Mouse (Mus musculus): ENCODE results near the gene Rab11fip3. TPM values are rescaled to one million over a fixed set of nuclear protein-coding genes. Genes with fewer than 3 reads are reported as not detected.

Rab11fip3 gene
- polyA plus RNA-seq, 1 experiment from 2014 or later: 7.6 TPM

DNA sequence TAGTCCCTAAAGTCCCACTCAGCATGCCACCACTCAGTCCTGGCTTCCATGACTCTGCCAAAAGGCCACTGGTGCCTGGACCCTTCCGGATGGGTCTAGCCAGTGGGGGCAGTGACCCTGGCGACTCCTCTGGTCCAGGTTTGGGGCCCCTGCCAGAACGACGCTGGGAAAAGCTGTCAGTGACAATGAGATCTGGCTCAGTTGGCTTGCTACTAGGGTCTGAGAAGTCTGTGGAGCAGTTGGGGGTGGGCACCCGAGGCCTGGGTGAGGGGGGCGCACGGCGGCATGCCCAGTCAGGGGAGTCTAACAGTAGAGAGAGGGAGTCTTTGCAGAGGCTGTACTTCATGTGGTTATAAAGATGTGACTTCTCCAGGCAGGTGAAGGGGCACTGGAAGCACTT, 121.3 kb downstream of the Rab11fip3 start:
- Histone ChIP-seq H3K4me3 (ENCODE audit: low read depth, low read length) (no peak overlapping the region), H3K27ac (ENCODE audit: low read depth, low read length) (peak overlapping the region; percentile 33), H3K36me3 (ENCODE audit: control insufficient read depth, insufficient read depth, low read length) (no peaks in the 10 kb centered on the region), H3K27me3 (replicated peaks; ENCODE audit: control insufficient read depth, insufficient read depth, low read length) (peaks cover 33% of the 10 kb centered on the region), H3K9me3 (ENCODE audit: control insufficient read depth, low read length) (no peaks in the 10 kb centered on the region), H3K9ac (ENCODE audit: low read depth, low read length) (peak overlapping the region; percentile 58), H3K4me2 (peak overlapping the region; percentile 39; the same call in 1 of the 2 replicates), H3K4me1 (replicated peaks; ENCODE audit: control insufficient read depth, insufficient read depth, low read length) (peaks cover 66% of the 10 kb centered on the region)
- 75% methylated on average over 8 of the region's 8 CpGs for WGBS
- ATAC-seq (replicated peaks; ENCODE audit: low FRiP score): no peak
- DNase-seq (ENCODE audit: low spot score): no peak

DNA sequence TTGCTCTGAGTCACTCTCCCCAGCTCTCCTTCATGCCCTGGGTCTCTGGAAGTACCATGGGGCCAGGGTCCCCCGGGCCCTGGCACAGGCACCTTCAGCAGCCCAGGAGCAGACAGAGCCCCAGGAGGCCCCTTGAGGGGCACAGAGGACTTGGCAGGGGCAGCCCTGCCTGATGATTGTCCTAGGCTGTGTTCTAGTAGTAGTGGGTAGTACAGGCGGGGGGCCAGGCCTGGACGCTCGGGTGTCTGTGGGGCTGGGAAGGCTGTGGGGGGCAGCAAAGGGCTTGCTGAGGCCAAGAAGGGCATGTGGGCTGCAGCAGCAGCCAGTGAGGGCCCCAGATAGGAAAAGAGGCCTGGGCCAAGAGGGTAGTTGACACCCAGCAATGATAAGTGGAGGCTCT, 121.8 kb downstream of the Rab11fip3 start:
- H3K4me2 ChIP-seq: peak overlapping the region; percentile 39
- H3K4me1 ChIP-seq (replicated peaks; ENCODE audit: control insufficient read depth, insufficient read depth, low read length): peaks cover 67% of the 10 kb centered on the region
- peak overlapping the region; percentile 33 for H3K27ac ChIP-seq (ENCODE audit: low read depth, low read length)
- ATAC-seq (replicated peaks; ENCODE audit: low FRiP score) (0 out of 2 replicates have a peak, but pooled peaks have one; percentile 19), DNase-seq (ENCODE audit: low spot score) (no peak)
- peaks cover 28% of the 10 kb centered on the region for H3K27me3 ChIP-seq (replicated peaks; ENCODE audit: control insufficient read depth, insufficient read depth, low read length)
- 80% methylated on average over 4 of the region's 4 CpGs for WGBS
- H3K9ac ChIP-seq (ENCODE audit: low read depth, low read length): peak overlapping the region; percentile 58
- no peaks in the 10 kb centered on the region for H3K36me3 ChIP-seq (ENCODE audit: control insufficient read depth, insufficient read depth, low read length)
- H3K9me3 ChIP-seq (ENCODE audit: control insufficient read depth, low read length): no peaks in the 10 kb centered on the region
- H3K4me3 ChIP-seq (ENCODE audit: low read depth, low read length): no peak overlapping the region

DNA sequence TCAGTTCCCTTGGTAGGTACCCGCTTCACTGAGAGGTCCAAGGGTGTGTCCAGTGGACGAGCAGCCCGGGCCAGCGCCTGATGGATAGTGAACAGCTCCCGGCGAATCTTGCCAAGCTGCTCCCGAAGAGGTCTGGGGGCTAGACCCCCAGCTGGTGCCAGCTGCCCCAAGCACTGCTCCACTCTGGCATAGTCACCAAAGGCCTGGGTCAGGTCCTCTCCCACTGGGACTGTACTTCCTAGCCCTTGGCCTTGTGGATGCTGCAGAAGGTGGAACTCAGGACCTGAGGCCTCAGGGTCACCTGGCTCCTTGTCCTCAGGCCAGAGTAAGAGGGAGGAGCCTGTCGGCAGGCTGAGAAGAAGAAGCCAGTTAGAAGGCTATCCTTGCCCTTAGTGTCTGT, 122.5 kb downstream of the Rab11fip3 start:
- H3K4me3 ChIP-seq (ENCODE audit: low read depth, low read length): no peak overlapping the region

DNA sequence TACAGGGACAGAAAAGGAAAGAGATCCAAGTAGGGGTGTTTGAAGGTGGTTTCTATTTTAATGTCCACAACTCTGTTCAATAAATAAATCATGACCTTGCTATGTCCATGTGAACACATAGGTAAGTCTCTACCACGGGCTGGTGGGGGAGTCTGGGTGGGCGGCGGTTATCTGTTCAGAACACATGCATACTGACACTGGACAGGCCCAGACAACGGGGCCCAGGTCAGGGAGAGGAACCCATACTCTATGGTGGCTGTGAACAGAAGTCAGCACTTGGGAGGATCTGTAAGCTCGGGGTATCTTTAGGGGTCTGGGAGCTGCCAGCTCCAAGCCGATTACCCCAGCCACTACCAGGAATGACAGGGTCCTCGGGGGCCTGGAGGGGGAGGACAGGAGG, 123.0 kb downstream of the Rab11fip3 start:
- peak overlapping the region; percentile 73 for H3K27ac ChIP-seq (ENCODE audit: low read depth, low read length)
- no peak for DNase-seq (ENCODE audit: low spot score)
- peak overlapping the region; percentile 39 for H3K4me2 ChIP-seq
- peak; percentile 39; the same call in 1 of the 2 replicates for ATAC-seq (replicated peaks; ENCODE audit: low FRiP score)
- H3K4me3 ChIP-seq (ENCODE audit: low read depth, low read length): no peak overlapping the region
- peaks cover 57% of the 10 kb centered on the region for H3K4me1 ChIP-seq (replicated peaks; ENCODE audit: control insufficient read depth, insufficient read depth, low read length)
- H3K9ac ChIP-seq (ENCODE audit: low read depth, low read length): peak overlapping the region; percentile 58
- WGBS: 46% methylated on average over 7 of the region's 7 CpGs
- no peaks in the 10 kb centered on the region for H3K9me3 ChIP-seq (ENCODE audit: control insufficient read depth, low read length)
- peaks cover 16% of the 10 kb centered on the region for H3K27me3 ChIP-seq (replicated peaks; ENCODE audit: control insufficient read depth, insufficient read depth, low read length)
- H3K36me3 ChIP-seq (ENCODE audit: control insufficient read depth, insufficient read depth, low read length): no peaks in the 10 kb centered on the region

More for the DNA sequence above, 122.5 kb downstream of the Rab11fip3 start:
- 81% methylated on average over 8 of the region's 8 CpGs for WGBS
- ATAC-seq (replicated peaks; ENCODE audit: low FRiP score) (no peak), DNase-seq (ENCODE audit: low spot score) (no peak)
- no peaks in the 10 kb centered on the region for H3K9me3 ChIP-seq (ENCODE audit: control insufficient read depth, low read length)
- no peaks in the 10 kb centered on the region for H3K36me3 ChIP-seq (ENCODE audit: control insufficient read depth, insufficient read depth, low read length)
- H3K9ac ChIP-seq (ENCODE audit: low read depth, low read length): peak overlapping the region; percentile 58
- peak overlapping the region; percentile 39 for H3K4me2 ChIP-seq
- H3K27ac ChIP-seq (ENCODE audit: low read depth, low read length): peak overlapping the region; percentile 33
- H3K4me1 ChIP-seq (replicated peaks; ENCODE audit: control insufficient read depth, insufficient read depth, low read length): peaks cover 61% of the 10 kb centered on the region
- H3K27me3 ChIP-seq (replicated peaks; ENCODE audit: control insufficient read depth, insufficient read depth, low read length): peaks cover 21% of the 10 kb centered on the region

DNA sequence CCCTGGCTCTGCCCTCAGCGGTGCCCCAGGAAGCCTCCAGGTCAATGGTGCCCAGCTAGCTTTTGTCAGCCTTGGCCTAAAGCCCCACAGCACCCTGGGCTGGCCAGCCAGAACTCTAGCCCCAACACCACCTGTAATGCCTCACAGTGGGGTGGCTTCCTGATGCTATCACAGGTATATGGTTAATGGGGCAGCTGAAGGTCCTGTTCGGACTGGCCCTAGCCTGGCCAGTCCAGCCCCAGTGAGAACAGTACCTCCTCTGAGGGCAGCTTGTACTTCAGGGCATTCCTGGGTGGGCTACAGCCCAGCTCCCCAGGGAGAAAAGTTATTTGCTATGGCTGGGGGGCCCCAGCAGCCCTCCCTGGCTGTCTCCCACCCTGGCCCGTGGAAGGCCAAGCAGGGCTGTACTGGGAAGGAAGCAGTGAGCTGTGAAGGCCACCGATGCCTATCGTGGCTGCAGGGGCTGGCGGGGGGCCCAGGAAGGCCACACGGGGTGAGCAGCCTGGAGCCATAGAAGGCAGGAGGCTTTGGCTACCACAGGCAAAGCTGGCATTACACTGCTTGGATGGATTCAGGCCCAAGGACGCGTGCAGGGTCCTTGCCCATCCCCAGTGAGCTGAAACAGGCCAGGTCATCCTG, 123.7 kb downstream of the Rab11fip3 start:
- 83% methylated on average over 9 of the region's 9 CpGs for WGBS
- Histone ChIP-seq H3K4me1 (replicated peaks; ENCODE audit: control insufficient read depth, insufficient read depth, low read length) (peaks cover 53% of the 10 kb centered on the region), H3K4me2 (peak overlapping the region; percentile 12; the same call in 1 of the 2 replicates), H3K9ac (ENCODE audit: low read depth, low read length) (peak overlapping the region; percentile 39; the same call in 1 of the 2 replicates), H3K9me3 (ENCODE audit: control insufficient read depth, low read length) (no peaks in the 10 kb centered on the region), H3K27me3 (replicated peaks; ENCODE audit: control insufficient read depth, insufficient read depth, low read length) (peaks cover 9% of the 10 kb centered on the region), H3K36me3 (ENCODE audit: control insufficient read depth, insufficient read depth, low read length) (no peaks in the 10 kb centered on the region), H3K4me3 (ENCODE audit: low read depth, low read length) (no peak overlapping the region), H3K27ac (ENCODE audit: low read depth, low read length) (peak overlapping the region; percentile 73)
- DNase-seq (ENCODE audit: low spot score) (no peak), ATAC-seq (replicated peaks; ENCODE audit: low FRiP score) (no peak)

DNA sequence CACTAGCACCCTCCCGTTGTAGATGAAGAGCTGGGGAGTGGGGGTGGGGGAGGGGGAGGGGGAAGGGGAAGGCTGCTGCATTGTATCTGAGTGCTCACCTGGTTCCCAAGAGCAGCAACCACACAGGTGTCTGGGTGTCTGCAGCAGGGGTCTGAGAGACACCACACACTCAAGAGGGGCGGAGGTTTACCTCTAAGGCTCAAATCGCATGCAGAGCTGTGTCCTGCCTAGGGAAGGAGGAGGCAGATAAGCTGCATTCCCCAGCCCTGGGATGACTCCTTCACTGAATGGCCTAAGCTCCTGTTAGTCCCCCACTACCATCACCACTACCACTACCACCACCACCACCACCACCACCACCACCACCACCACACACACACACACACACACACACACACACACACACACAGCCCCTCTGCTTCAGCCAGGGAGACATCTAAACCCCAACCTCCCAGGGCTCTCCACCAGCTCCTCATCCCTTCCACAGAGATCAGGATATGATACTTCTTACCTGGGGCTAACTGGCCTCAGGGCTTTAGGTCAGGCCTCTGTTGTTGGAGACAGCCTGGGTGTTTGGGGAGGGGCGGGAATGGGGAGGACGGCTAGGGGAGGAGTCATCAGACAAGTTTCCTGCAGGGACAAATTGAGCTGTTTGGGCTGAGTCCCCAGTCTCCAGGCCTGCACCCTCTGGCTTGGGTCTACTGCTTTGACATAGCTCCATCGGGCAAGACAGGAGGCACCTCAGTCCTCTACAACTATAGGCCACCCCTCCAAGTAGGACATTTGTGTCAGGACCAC, 124.8 kb downstream of the Rab11fip3 start, which contains the start of the genes Pigq and Nhlrc4:
TSS of gene Pigq (minus strand) at position 571 of the 798 bp plus-strand sequence.
TSS of gene Nhlrc4 (minus strand) at position 596 of the 798 bp plus-strand sequence.
- Histone ChIP-seq H3K27me3 (replicated peaks; ENCODE audit: control insufficient read depth, insufficient read depth, low read length) (no peaks in the 10 kb centered on the region; the same call in 1 of the 2 replicates), H3K4me1 (replicated peaks; ENCODE audit: control insufficient read depth, insufficient read depth, low read length) (peaks cover 55% of the 10 kb centered on the region), H3K36me3 (ENCODE audit: control insufficient read depth, insufficient read depth, low read length) (peaks cover 2% of the 10 kb centered on the region; the same call in 1 of the 2 replicates), H3K9me3 (ENCODE audit: control insufficient read depth, low read length) (no peaks in the 10 kb centered on the region), H3K4me3 (ENCODE audit: low read depth, low read length) (peak within 1 kb of the TSS; percentile 78), H3K9ac (ENCODE audit: low read depth, low read length) (peak within 1 kb of the TSS; percentile 61), H3K27ac (ENCODE audit: low read depth, low read length) (peak within 1 kb of the TSS; percentile 93), H3K4me2 (peak within 1 kb of the TSS; percentile 79)
- WGBS: 45% methylated on average over 6 of the region's 6 CpGs
- DNase-seq (ENCODE audit: low spot score): no peak
- ATAC-seq (replicated peaks; ENCODE audit: low FRiP score): peak; percentile 38; the same call in 1 of the 2 replicates

DNA sequence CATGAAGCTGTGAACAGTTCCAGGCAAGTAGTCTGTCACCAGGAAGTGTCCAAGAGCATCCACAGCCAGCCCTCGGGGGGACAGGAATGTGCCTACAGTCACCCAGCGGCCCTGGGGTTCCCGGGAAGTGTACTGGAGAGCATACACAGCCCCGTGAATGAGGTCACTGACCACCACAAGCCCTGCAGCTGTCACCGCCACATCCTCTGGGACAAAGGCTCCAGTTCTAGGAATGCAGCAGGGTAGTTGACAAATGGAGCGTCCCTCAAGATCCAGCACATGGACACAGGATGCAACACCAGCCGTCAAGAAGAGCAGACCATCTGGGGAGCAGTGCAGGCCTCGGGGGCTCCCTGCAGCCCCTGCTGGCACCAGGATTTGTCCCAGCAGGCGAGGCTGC, 125.6 kb downstream of the Rab11fip3 start:
- Histone ChIP-seq H3K36me3 (ENCODE audit: control insufficient read depth, insufficient read depth, low read length) (peaks cover 7% of the 10 kb centered on the region), H3K4me2 (peak overlapping the region; percentile 79), H3K9ac (ENCODE audit: low read depth, low read length) (peak overlapping the region; percentile 61), H3K4me3 (ENCODE audit: low read depth, low read length) (peak overlapping the region; percentile 78), H3K4me1 (replicated peaks; ENCODE audit: control insufficient read depth, insufficient read depth, low read length) (peaks cover 55% of the 10 kb centered on the region), H3K9me3 (ENCODE audit: control insufficient read depth, low read length) (no peaks in the 10 kb centered on the region), H3K27ac (ENCODE audit: low read depth, low read length) (peak overlapping the region; percentile 93), H3K27me3 (replicated peaks; ENCODE audit: control insufficient read depth, insufficient read depth, low read length) (no peaks in the 10 kb centered on the region)
- DNase-seq (ENCODE audit: low spot score): no peak
- whole genome bisulfite sequencing: 68% methylated on average over 9 of the region's 9 CpGs
- ATAC-seq (replicated peaks; ENCODE audit: low FRiP score): no peak

DNA sequence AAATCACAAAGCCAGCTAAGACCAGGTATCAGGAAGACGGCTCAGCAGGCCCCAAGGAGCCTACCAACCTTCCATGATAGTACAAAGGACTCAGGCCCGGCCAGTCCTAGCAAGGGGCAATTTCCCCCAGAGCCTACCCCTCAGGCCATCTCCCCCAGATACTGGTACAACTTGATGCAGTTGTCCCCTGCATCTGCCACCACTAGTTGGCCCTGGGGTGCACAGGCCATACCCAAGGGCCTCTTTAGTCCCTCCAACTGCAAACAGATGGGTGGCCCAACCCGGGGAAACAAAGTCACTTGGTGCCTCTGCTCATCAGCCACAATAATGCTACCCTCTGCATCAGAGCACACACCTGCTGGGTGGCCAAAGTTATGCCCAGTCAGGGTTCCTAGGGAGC, 126.1 kb downstream of the Rab11fip3 start:
- WGBS: 59% methylated on average over 3 of the region's 3 CpGs
- ATAC-seq (replicated peaks; ENCODE audit: low FRiP score) (peak; percentile 32), DNase-seq (ENCODE audit: low spot score) (no peak)
- peak overlapping the region; percentile 93 for H3K27ac ChIP-seq (ENCODE audit: low read depth, low read length)
- no peaks in the 10 kb centered on the region for H3K27me3 ChIP-seq (replicated peaks; ENCODE audit: control insufficient read depth, insufficient read depth, low read length)
- peaks cover 52% of the 10 kb centered on the region for H3K4me1 ChIP-seq (replicated peaks; ENCODE audit: control insufficient read depth, insufficient read depth, low read length)
- H3K4me2 ChIP-seq: peak overlapping the region; percentile 79
- H3K4me3 ChIP-seq (ENCODE audit: low read depth, low read length): peak overlapping the region; percentile 78
- no peaks in the 10 kb centered on the region for H3K9me3 ChIP-seq (ENCODE audit: control insufficient read depth, low read length)
- H3K9ac ChIP-seq (ENCODE audit: low read depth, low read length): peak overlapping the region; percentile 61
- peaks cover 10% of the 10 kb centered on the region for H3K36me3 ChIP-seq (ENCODE audit: control insufficient read depth, insufficient read depth, low read length)
